Comparison of ENCODE assay signal across 18 mouse cellular contexts in genomic region chr6:53696921-53697320, GRCm38 (mm10).
DNase-seq lines count a peak whose midpoint lies in the region; ATAC-seq and TF ChIP-seq lines count a peak whose summit lies in the region.
"Had no signal": no experiment of that assay in that cellular context is flagged by ENCODE, and none has a peak within 500 bp of the region (broad histone marks: within the 10 kb centered on the region; RNA-seq: fewer than 3 reads in every experiment).

No protein-coding gene starts in this region.

- 0 out of 2 replicates have a peak overlapping the region, but pooled peaks have one; percentile 31 for H3K27ac ChIP-seq in forebrain, embryonic 12.5 days
- H3K27ac ChIP-seq in forebrain, embryonic 11.5 days (ENCODE audit: low read depth, low read length) = no peak overlapping the region
- 0 out of 2 replicates have a peak overlapping the region, but pooled peaks have one; percentile 18 for H3K27ac ChIP-seq in midbrain, embryonic 10.5 days (replicated peaks)
- H3K27ac ChIP-seq in midbrain, embryonic 16.5 days (ENCODE audit: low read length) = no peak overlapping the region
- H3K27ac ChIP-seq in forebrain, embryonic 15.5 days (replicated peaks) = peak overlapping the region; percentile 70
- H3K27ac ChIP-seq in midbrain, postnatal 0 days (ENCODE audit: low read depth, low read length) = no peak overlapping the region
- H3K27ac ChIP-seq: heart, adult 2 months; kidney, postnatal 0 days; liver, embryonic 14.5 days; midbrain, embryonic 12.5 days; neural tube, embryonic 13.5 days had no signal

- no peaks in the 10 kb centered on the region for H3K36me3 ChIP-seq in forebrain, embryonic 12.5 days (replicated peaks)
- no peaks in the 10 kb centered on the region for H3K36me3 ChIP-seq in forebrain, embryonic 11.5 days (ENCODE audit: control insufficient read depth, insufficient read depth, low read length)
- no peaks in the 10 kb centered on the region for H3K36me3 ChIP-seq in midbrain, embryonic 10.5 days
- no peaks in the 10 kb centered on the region for H3K36me3 ChIP-seq in midbrain, embryonic 16.5 days (ENCODE audit: control insufficient read depth, insufficient read depth, low read length)
- no peaks in the 10 kb centered on the region for H3K36me3 ChIP-seq in forebrain, embryonic 15.5 days
- H3K36me3 ChIP-seq in midbrain, postnatal 0 days (ENCODE audit: insufficient read depth, low read length) = no peaks in the 10 kb centered on the region
- H3K36me3 ChIP-seq: midbrain, embryonic 12.5 days; neural tube, embryonic 13.5 days had no signal

- no peak overlapping the region for H3K9ac ChIP-seq in forebrain, embryonic 12.5 days
- H3K9ac ChIP-seq in forebrain, embryonic 11.5 days (ENCODE audit: low read length) = no peak overlapping the region
- H3K9ac ChIP-seq in midbrain, embryonic 16.5 days (ENCODE audit: low read depth, low read length) = no peak overlapping the region
- H3K9ac ChIP-seq in forebrain, embryonic 15.5 days (replicated peaks) = no peak overlapping the region
- H3K9ac ChIP-seq in midbrain, postnatal 0 days (replicated peaks; ENCODE audit: low read length, poor library complexity, severe bottlenecking) = no peak overlapping the region
- H3K9ac ChIP-seq: liver, embryonic 14.5 days; midbrain, embryonic 12.5 days; neural tube, embryonic 13.5 days had no signal

- TF ChIP-seq CTCF in midbrain, postnatal 0 days (IDR thresholded peaks at IDR 0.05) = no peak

- no peaks in the 10 kb centered on the region for H3K27me3 ChIP-seq in forebrain, embryonic 12.5 days
- no peaks in the 10 kb centered on the region for H3K27me3 ChIP-seq in forebrain, embryonic 11.5 days (ENCODE audit: control insufficient read depth, insufficient read depth, low read length)
- H3K27me3 ChIP-seq in midbrain, embryonic 10.5 days (ENCODE audit: low read depth, poor library complexity, severe bottlenecking) = peaks cover 8% of the 10 kb centered on the region
- H3K27me3 ChIP-seq in midbrain, embryonic 16.5 days (ENCODE audit: control insufficient read depth, insufficient read depth, low read depth, low read length) = no peaks in the 10 kb centered on the region
- H3K27me3 ChIP-seq in forebrain, embryonic 15.5 days = no peaks in the 10 kb centered on the region
- H3K27me3 ChIP-seq in midbrain, postnatal 0 days (ENCODE audit: insufficient read depth, low read length) = no peaks in the 10 kb centered on the region
- H3K27me3 ChIP-seq: CH12.LX; midbrain, embryonic 12.5 days; neural tube, embryonic 13.5 days had no signal

- no peak for ATAC-seq in forebrain, embryonic 12.5 days (ENCODE audit: low FRiP score)
- no peak for ATAC-seq in forebrain, embryonic 11.5 days (replicated peaks; ENCODE audit: low FRiP score)
- no peak for ATAC-seq in midbrain, embryonic 16.5 days
- ATAC-seq in forebrain, embryonic 15.5 days (replicated peaks) = 0 out of 2 replicates have a peak, but pooled peaks have one; percentile 45
- no peak for ATAC-seq in midbrain, postnatal 0 days (ENCODE audit: low FRiP score)
- ATAC-seq: inflammation-experienced regulatory T-cells, adult 6 months had no signal

- no peaks in the 10 kb centered on the region for H3K9me3 ChIP-seq in forebrain, embryonic 12.5 days
- no peaks in the 10 kb centered on the region for H3K9me3 ChIP-seq in forebrain, embryonic 11.5 days (ENCODE audit: control insufficient read depth, low read length)
- H3K9me3 ChIP-seq in midbrain, embryonic 10.5 days (replicated peaks) = no peaks in the 10 kb centered on the region
- no peaks in the 10 kb centered on the region for H3K9me3 ChIP-seq in midbrain, embryonic 16.5 days (replicated peaks; ENCODE audit: control insufficient read depth, low read length, poor library complexity, severe bottlenecking)
- no peaks in the 10 kb centered on the region for H3K9me3 ChIP-seq in forebrain, embryonic 15.5 days
- H3K9me3 ChIP-seq in midbrain, postnatal 0 days (ENCODE audit: low read length) = no peaks in the 10 kb centered on the region
- H3K9me3 ChIP-seq: midbrain, embryonic 12.5 days; neural tube, embryonic 13.5 days had no signal

- H3K4me1 ChIP-seq in forebrain, embryonic 12.5 days = peaks cover 29% of the 10 kb centered on the region
- peaks cover 11% of the 10 kb centered on the region; the same call in 1 of the 2 replicates for H3K4me1 ChIP-seq in forebrain, embryonic 11.5 days (replicated peaks; ENCODE audit: control insufficient read depth, insufficient read depth, low read length)
- H3K4me1 ChIP-seq in midbrain, embryonic 10.5 days = peaks cover 32% of the 10 kb centered on the region
- peaks cover 8% of the 10 kb centered on the region for H3K4me1 ChIP-seq in midbrain, embryonic 16.5 days (ENCODE audit: control insufficient read depth, insufficient read depth, low read length)
- H3K4me1 ChIP-seq in forebrain, embryonic 15.5 days = peaks cover 39% of the 10 kb centered on the region
- H3K4me1 ChIP-seq in midbrain, postnatal 0 days (ENCODE audit: insufficient read depth, low read length) = no peaks in the 10 kb centered on the region; the same call in 1 of the 2 replicates

- no peak overlapping the region for H3K4me3 ChIP-seq in forebrain, embryonic 12.5 days (replicated peaks)
- H3K4me3 ChIP-seq in forebrain, embryonic 11.5 days (ENCODE audit: low read depth, low read length) = no peak overlapping the region
- no peak overlapping the region for H3K4me3 ChIP-seq in midbrain, embryonic 10.5 days
- no peak overlapping the region for H3K4me3 ChIP-seq in midbrain, embryonic 16.5 days (ENCODE audit: low read depth, low read length)
- H3K4me3 ChIP-seq in forebrain, embryonic 15.5 days = no peak overlapping the region
- H3K4me3 ChIP-seq in midbrain, postnatal 0 days (ENCODE audit: low read depth, low read length) = no peak overlapping the region
- H3K4me3 ChIP-seq: heart, adult 2 months; midbrain, embryonic 12.5 days; neural tube, embryonic 13.5 days had no signal

- DNase-seq in forebrain, embryonic 11.5 days (ENCODE audit: low spot score) = no peak
- no peak for DNase-seq in midbrain, embryonic 10.5 days (ENCODE audit: low spot score)
- peak; percentile 10 for DNase-seq in midbrain, postnatal 0 days (ENCODE audit: low spot score)
- no peak for DNase-seq in layer of hippocampus, adult 9-10 months (ENCODE audit: low spot score)
- DNase-seq: adrenal gland, adult 8-10 months; heart, adult 2 months; heart, postnatal 14 days; lung, postnatal 14 days; thymus, postnatal 25 days had no signal

- WGBS in forebrain, embryonic 12.5 days = 73% methylated on average over 6 of the region's 6 CpGs
- WGBS in forebrain, embryonic 11.5 days = 76% methylated on average over 6 of the region's 6 CpGs
- WGBS in midbrain, embryonic 10.5 days = 76% methylated on average over 6 of the region's 6 CpGs
- WGBS in midbrain, embryonic 16.5 days = 68% methylated on average over 6 of the region's 6 CpGs
- WGBS in forebrain, embryonic 15.5 days = 43% methylated on average over 6 of the region's 6 CpGs
- WGBS in midbrain, postnatal 0 days = 65% methylated on average over 6 of the region's 6 CpGs

- H3K4me2 ChIP-seq in forebrain, embryonic 12.5 days = no peak overlapping the region
- no peak overlapping the region for H3K4me2 ChIP-seq in forebrain, embryonic 11.5 days (ENCODE audit: low read depth, low read length, severe bottlenecking)
- H3K4me2 ChIP-seq in midbrain, embryonic 16.5 days (ENCODE audit: low read length) = no peak overlapping the region
- H3K4me2 ChIP-seq in forebrain, embryonic 15.5 days (replicated peaks) = no peak overlapping the region
- H3K4me2 ChIP-seq in midbrain, postnatal 0 days (ENCODE audit: low read depth, low read length, poor library complexity, severe bottlenecking) = no peak overlapping the region
- H3K4me2 ChIP-seq: midbrain, embryonic 12.5 days; neural tube, embryonic 13.5 days had no signal

Comparison
In these comparisons a context has a peak if more than half of its experiments do, and no peak if none do; other contexts are left out.
1. H3K27ac ChIP-seq: peak in forebrain, embryonic 12.5 days (single experiment), midbrain, embryonic 10.5 days (single experiment) and forebrain, embryonic 15.5 days (single experiment); none in forebrain, embryonic 11.5 days (single experiment), midbrain, embryonic 16.5 days (single experiment) and midbrain, postnatal 0 days (single experiment).